Mouse (Mus musculus): ENCODE data around the gene Gm11639. TPM values are rescaled to one million over a fixed set of nuclear protein-coding genes. Genes with fewer than 3 reads are reported as not detected.

Gene Gm11639
- polyA plus RNA-seq, 1 experiment, result 0.07 TPM

- H3K27me3 ChIP-seq (ENCODE audit: control insufficient read depth, insufficient read depth, low read length, poor library complexity, severe bottlenecking), result no peaks in the 10 kb centered on the region
- H3K9ac ChIP-seq (ENCODE audit: low read depth, poor library complexity, severe bottlenecking), result no peak overlapping the region
- H3K36me3 ChIP-seq (ENCODE audit: control insufficient read depth, insufficient read depth, low read length, poor library complexity, severe bottlenecking), result no peaks in the 10 kb centered on the region
- H3K27ac ChIP-seq (ENCODE audit: insufficient read depth, low read length), result no peak overlapping the region
- no peaks in the 10 kb centered on the region for H3K4me1 ChIP-seq (ENCODE audit: control insufficient read depth, insufficient read depth, low read length)
- TF ChIP-seq EP300 (IDR thresholded peaks at IDR 0.05; ENCODE audit: insufficient read depth, low read depth, low read length), result no peak
- TF ChIP-seq POLR2A (IDR thresholded peaks at IDR 0.05; ENCODE audit: insufficient read depth, low read length), result no peak
- TF ChIP-seq CTCF (IDR thresholded peaks at IDR 0.05; ENCODE audit: low read depth, low read length), result no peak
- H3K9me3 ChIP-seq (replicated peaks; ENCODE audit: control insufficient read depth, insufficient read depth, low read length, poor library complexity, severe bottlenecking), result no peaks in the 10 kb centered on the region
- H3K4me3 ChIP-seq (ENCODE audit: low read depth, low read length), result no peak overlapping the region
These were observed 292.5 kb downstream of the Gm11639 start for GRCm38 (mm10) chr11:104977976-104978375.

GRCm38 (mm10) chr11:104981342-104982055, 296.0 kb downstream of the Gm11639 start:
- no peak for TF ChIP-seq CTCF (IDR thresholded peaks at IDR 0.05; ENCODE audit: low read depth, low read length)
- TF ChIP-seq EP300 (IDR thresholded peaks at IDR 0.05; ENCODE audit: insufficient read depth, low read depth, low read length), result no peak
- no peak for TF ChIP-seq POLR2A (IDR thresholded peaks at IDR 0.05; ENCODE audit: insufficient read depth, low read length)
- no peak overlapping the region for H3K4me3 ChIP-seq (ENCODE audit: low read depth, low read length)
- H3K27me3 ChIP-seq (ENCODE audit: control insufficient read depth, insufficient read depth, low read length, poor library complexity, severe bottlenecking), result no peaks in the 10 kb centered on the region
- no peak overlapping the region for H3K27ac ChIP-seq (ENCODE audit: insufficient read depth, low read length)
- no peaks in the 10 kb centered on the region for H3K4me1 ChIP-seq (ENCODE audit: control insufficient read depth, insufficient read depth, low read length)
- no peaks in the 10 kb centered on the region for H3K9me3 ChIP-seq (replicated peaks; ENCODE audit: control insufficient read depth, insufficient read depth, low read length, poor library complexity, severe bottlenecking)
- no peak overlapping the region for H3K9ac ChIP-seq (ENCODE audit: low read depth, poor library complexity, severe bottlenecking)
- H3K36me3 ChIP-seq (ENCODE audit: control insufficient read depth, insufficient read depth, low read length, poor library complexity, severe bottlenecking), result no peaks in the 10 kb centered on the region

DNA sequence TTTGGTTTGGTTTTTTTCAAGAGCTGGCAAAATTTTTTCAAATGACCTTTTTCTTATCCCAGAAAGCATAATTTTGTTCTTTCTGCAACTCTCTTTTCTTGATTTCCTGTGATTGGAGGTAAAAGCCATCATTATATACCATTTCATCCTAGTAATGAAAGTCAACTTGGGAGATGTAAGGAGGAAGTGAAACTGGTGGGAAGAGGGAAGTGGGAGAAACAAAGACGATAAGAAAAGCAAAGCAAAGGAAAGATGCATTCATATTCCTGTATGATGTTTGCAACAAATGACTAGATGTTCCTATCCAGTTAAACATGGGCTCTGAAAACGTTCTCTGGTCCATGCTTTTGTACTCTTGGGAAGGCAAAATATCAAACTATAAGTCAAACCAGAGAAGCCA, 323.7 kb downstream of the Gm11639 start:
- H3K4me3 ChIP-seq (ENCODE audit: low read depth, low read length), result no peak overlapping the region
- no peaks in the 10 kb centered on the region for H3K27me3 ChIP-seq (ENCODE audit: control insufficient read depth, insufficient read depth, low read length, poor library complexity, severe bottlenecking)
- no peak overlapping the region for H3K27ac ChIP-seq (ENCODE audit: insufficient read depth, low read length)
- H3K4me1 ChIP-seq (ENCODE audit: control insufficient read depth, insufficient read depth, low read length), result no peaks in the 10 kb centered on the region
- no peak overlapping the region for H3K9ac ChIP-seq (ENCODE audit: low read depth, poor library complexity, severe bottlenecking)
- no peak for TF ChIP-seq CTCF (IDR thresholded peaks at IDR 0.05; ENCODE audit: low read depth, low read length)
- TF ChIP-seq POLR2A (IDR thresholded peaks at IDR 0.05; ENCODE audit: insufficient read depth, low read length), result no peak
- no peak for TF ChIP-seq EP300 (IDR thresholded peaks at IDR 0.05; ENCODE audit: insufficient read depth, low read depth, low read length)
- no peaks in the 10 kb centered on the region for H3K36me3 ChIP-seq (ENCODE audit: control insufficient read depth, insufficient read depth, low read length, poor library complexity, severe bottlenecking)
- no peaks in the 10 kb centered on the region for H3K9me3 ChIP-seq (replicated peaks; ENCODE audit: control insufficient read depth, insufficient read depth, low read length, poor library complexity, severe bottlenecking)

DNA sequence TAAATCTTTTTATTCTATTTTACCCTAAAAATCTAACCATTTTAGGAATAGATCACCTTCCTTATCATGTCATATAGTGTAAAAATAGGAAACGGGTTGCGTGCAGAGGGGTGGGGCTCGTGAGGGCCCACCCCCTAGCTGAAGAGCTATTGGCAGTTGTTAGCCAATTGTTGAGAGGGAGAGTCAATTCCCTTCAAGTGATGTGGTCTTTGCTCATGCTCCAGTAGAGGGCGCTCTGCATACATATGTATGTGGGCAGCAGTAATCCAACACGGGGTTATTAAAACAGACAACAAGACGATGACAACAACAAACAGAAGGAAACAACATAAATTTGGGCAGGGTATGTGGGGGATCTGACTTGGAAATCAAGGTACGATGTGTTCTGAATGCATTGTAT, 335.6 kb downstream of the Gm11639 start:
- Histone ChIP-seq H3K9me3 (replicated peaks; ENCODE audit: control insufficient read depth, insufficient read depth, low read length, poor library complexity, severe bottlenecking) (no peaks in the 10 kb centered on the region), H3K4me3 (ENCODE audit: low read depth, low read length) (no peak overlapping the region), H3K9ac (ENCODE audit: low read depth, poor library complexity, severe bottlenecking) (no peak overlapping the region), H3K36me3 (ENCODE audit: control insufficient read depth, insufficient read depth, low read length, poor library complexity, severe bottlenecking) (no peaks in the 10 kb centered on the region), H3K27ac (ENCODE audit: insufficient read depth, low read length) (no peak overlapping the region), H3K27me3 (ENCODE audit: control insufficient read depth, insufficient read depth, low read length, poor library complexity, severe bottlenecking) (no peaks in the 10 kb centered on the region), H3K4me1 (ENCODE audit: control insufficient read depth, insufficient read depth, low read length) (no peaks in the 10 kb centered on the region)
- TF ChIP-seq POLR2A (IDR thresholded peaks at IDR 0.05; ENCODE audit: insufficient read depth, low read length) (no peak), EP300 (IDR thresholded peaks at IDR 0.05; ENCODE audit: insufficient read depth, low read depth, low read length) (no peak), CTCF (IDR thresholded peaks at IDR 0.05; ENCODE audit: low read depth, low read length) (peak; percentile 22)

- H3K9ac ChIP-seq (ENCODE audit: low read depth, poor library complexity, severe bottlenecking), result no peak overlapping the region
- H3K27me3 ChIP-seq (ENCODE audit: control insufficient read depth, insufficient read depth, low read length, poor library complexity, severe bottlenecking), result no peaks in the 10 kb centered on the region
- no peaks in the 10 kb centered on the region for H3K4me1 ChIP-seq (ENCODE audit: control insufficient read depth, insufficient read depth, low read length)
- H3K27ac ChIP-seq (ENCODE audit: insufficient read depth, low read length), result no peak overlapping the region
- no peak overlapping the region for H3K4me3 ChIP-seq (ENCODE audit: low read depth, low read length)
- no peaks in the 10 kb centered on the region for H3K9me3 ChIP-seq (replicated peaks; ENCODE audit: control insufficient read depth, insufficient read depth, low read length, poor library complexity, severe bottlenecking)
- TF ChIP-seq CTCF (IDR thresholded peaks at IDR 0.05; ENCODE audit: low read depth, low read length), result no peak
- no peak for TF ChIP-seq EP300 (IDR thresholded peaks at IDR 0.05; ENCODE audit: insufficient read depth, low read depth, low read length)
- TF ChIP-seq POLR2A (IDR thresholded peaks at IDR 0.05; ENCODE audit: insufficient read depth, low read length), result no peak
- H3K36me3 ChIP-seq (ENCODE audit: control insufficient read depth, insufficient read depth, low read length, poor library complexity, severe bottlenecking), result no peaks in the 10 kb centered on the region
These were observed 343.3 kb downstream of the Gm11639 start for GRCm38 (mm10) chr11:105028744-105029348.

- Histone ChIP-seq H3K36me3 (ENCODE audit: control insufficient read depth, insufficient read depth, low read length, poor library complexity, severe bottlenecking) (no peaks in the 10 kb centered on the region), H3K4me1 (ENCODE audit: control insufficient read depth, insufficient read depth, low read length) (no peaks in the 10 kb centered on the region), H3K27ac (ENCODE audit: insufficient read depth, low read length) (no peak overlapping the region), H3K27me3 (ENCODE audit: control insufficient read depth, insufficient read depth, low read length, poor library complexity, severe bottlenecking) (no peaks in the 10 kb centered on the region), H3K4me3 (ENCODE audit: low read depth, low read length) (no peak overlapping the region), H3K9ac (ENCODE audit: low read depth, poor library complexity, severe bottlenecking) (no peak overlapping the region), H3K9me3 (replicated peaks; ENCODE audit: control insufficient read depth, insufficient read depth, low read length, poor library complexity, severe bottlenecking) (no peaks in the 10 kb centered on the region)
- no peak for TF ChIP-seq EP300 (IDR thresholded peaks at IDR 0.05; ENCODE audit: insufficient read depth, low read depth, low read length)
- TF ChIP-seq POLR2A (IDR thresholded peaks at IDR 0.05; ENCODE audit: insufficient read depth, low read length), result no peak
- no peak for TF ChIP-seq CTCF (IDR thresholded peaks at IDR 0.05; ENCODE audit: low read depth, low read length)
These were observed 344.0 kb downstream of the Gm11639 start for GRCm38 (mm10) chr11:105029525-105029924.
